Mouse (Mus musculus) myocyte (in vitro differentiated cells): Measurements from ENCODE around the gene Mrpl48. TPM values are rescaled to one million over a fixed set of nuclear protein-coding genes. Genes with fewer than 3 reads are reported as not detected.

Source experiments
- H3K27me3 ChIP-seq: one replicate; pipeline ENCODE4 v1.6.1; 2011; ENCODE audit not compliant: control insufficient read depth, insufficient read depth, insufficient read length
- H3K36me3 ChIP-seq: one replicate; pipeline ENCODE4 v1.6.1; 2011; ENCODE audit not compliant: control insufficient read depth, insufficient read depth
- H3K4me2 ChIP-seq: one replicate; pipeline ENCODE4 v1.6.1; 2011; ENCODE audit warnings: low read depth, control low read depth
- H3K4me3 ChIP-seq: one replicate; pipeline ENCODE4 v1.5.1; 2011; ENCODE audit warnings: mild to moderate bottlenecking, control low read depth, moderate library complexity
- H3K79me2 ChIP-seq: one replicate; pipeline ENCODE4 v1.6.1; 2011; ENCODE audit not compliant: control insufficient read depth, insufficient read depth
- H3ac ChIP-seq: one replicate; pipeline ENCODE4 v1.6.1; 2011; ENCODE audit not compliant: control insufficient read depth, insufficient read length
- CEBPB ChIP-seq: IDR thresholded peaks from 2 replicates; pipeline ENCODE4 v1.6.1; 2011; ENCODE audit warnings: mild to moderate bottlenecking, moderate library complexity; ENCODE audit not compliant: poor library complexity, insufficient read depth, severe bottlenecking
- E2F4 ChIP-seq: IDR thresholded peaks from one replicate; pipeline ENCODE4 v1.6.1; 2011; ENCODE audit warnings: mild to moderate bottlenecking, control low read depth, moderate library complexity; ENCODE audit not compliant: insufficient read depth
- MAX ChIP-seq: IDR thresholded peaks from one replicate; pipeline ENCODE4 v1.6.1; 2011; ENCODE audit warnings: low read depth, mild to moderate bottlenecking, control low read depth
- MYOD1 ChIP-seq, 3 experiments: IDR thresholded peaks; one replicate each; pipeline ENCODE4 v1.6.1; 2011; ENCODE audit warnings: control low read depth in 2 of 3, low read depth in 2 of 3, mild to moderate bottlenecking in 2 of 3, moderate library complexity in 1 of 3; ENCODE audit not compliant: insufficient read length in 2 of 3, control insufficient read depth in 1 of 3
- MYOG ChIP-seq, 3 experiments: IDR thresholded peaks; one replicate each; pipeline ENCODE4 v1.6.1; 2011; ENCODE audit warnings: control low read depth in 2 of 3, low read depth in 2 of 3, mild to moderate bottlenecking in 2 of 3; ENCODE audit not compliant: insufficient read length in 2 of 3, control insufficient read depth in 1 of 3, insufficient read depth in 1 of 3
- POLR2A ChIP-seq: IDR thresholded peaks from one replicate; pipeline ENCODE4 v1.6.1; 2011; ENCODE audit warnings: low read depth, mild to moderate bottlenecking, control low read depth, moderate library complexity; ENCODE audit not compliant: insufficient read length
- POLR2AphosphoS2 ChIP-seq: IDR thresholded peaks from one replicate; pipeline ENCODE4 v1.6.1; 2011; ENCODE audit warnings: low read depth, control low read depth; ENCODE audit not compliant: insufficient read length
- REST ChIP-seq: IDR thresholded peaks from one replicate; pipeline ENCODE4 v1.6.1; 2011; ENCODE audit warnings: mild to moderate bottlenecking, control low read depth, moderate library complexity; ENCODE audit not compliant: insufficient read depth, insufficient read length
- SRF ChIP-seq: IDR thresholded peaks from one replicate; pipeline ENCODE4 v1.6.1; 2011; ENCODE audit warnings: low read depth; ENCODE audit not compliant: control insufficient read depth, insufficient read length
- TCF12 ChIP-seq: IDR thresholded peaks from one replicate; pipeline ENCODE4 v1.6.1; 2011; ENCODE audit warnings: mild to moderate bottlenecking, control low read depth; ENCODE audit not compliant: poor library complexity, insufficient read depth, severe bottlenecking
- TCF3 ChIP-seq: IDR thresholded peaks from one replicate; pipeline ENCODE4 v1.6.1; 2011; ENCODE audit warnings: low read depth, control low read depth; ENCODE audit not compliant: insufficient read length
- USF1 ChIP-seq: IDR thresholded peaks from one replicate; pipeline ENCODE4 v1.6.1; 2011; ENCODE audit warnings: low read depth, mild to moderate bottlenecking, control low read depth, moderate library complexity
- polyA plus RNA-seq: library from polyadenylated mRNA; unstranded; fragments of >200 nt; fragmentation: generic; extraction: Trizol; gene quantifications from one replicate; pipeline ENCODE4 v1.2.1, GENCODE M21; 2012; ENCODE audit warnings: missing spikeins

Gene Mrpl48
- polyA plus RNA-seq, 1 experiment: 34.4 TPM

DNA sequence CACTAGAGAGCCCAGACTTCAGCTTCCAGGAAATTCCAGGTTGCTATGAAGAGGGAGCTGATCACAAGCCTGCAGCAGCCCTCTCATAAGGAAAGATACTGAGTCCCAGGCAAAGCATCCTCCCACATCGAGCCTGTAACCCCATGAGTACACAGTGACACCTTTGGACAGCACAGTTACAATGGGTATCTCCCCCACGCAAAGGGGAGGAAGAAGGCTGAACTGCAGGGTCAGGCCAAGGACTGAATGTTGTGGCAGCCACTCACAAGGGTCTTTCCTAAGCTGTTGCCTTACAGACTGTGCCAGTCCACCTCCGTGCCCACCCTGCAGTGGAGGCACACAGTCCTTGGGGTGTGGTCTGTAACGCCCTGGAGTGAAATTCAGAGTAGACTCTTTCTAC is 101.6 kb downstream of the Mrpl48 start:
- Histone ChIP-seq H3K79me2 (no peaks in the 10 kb centered on the region), H3K4me2 (no peak overlapping the region), H3ac (no peak overlapping the region), H3K4me3 (no peak overlapping the region), H3K36me3 (no peaks in the 10 kb centered on the region), H3K27me3 (no peaks in the 10 kb centered on the region)
- TF ChIP-seq MAX (no peak), TCF3 (no peak), MYOG (IDR thresholded peaks at IDR 0.05; ENCODE audit: control insufficient read depth in 1 of 3, insufficient read depth in 1 of 3, insufficient read length in 2 of 3, low read depth in 2 of 3) (no peak), TCF12 (no peak)

DNA sequence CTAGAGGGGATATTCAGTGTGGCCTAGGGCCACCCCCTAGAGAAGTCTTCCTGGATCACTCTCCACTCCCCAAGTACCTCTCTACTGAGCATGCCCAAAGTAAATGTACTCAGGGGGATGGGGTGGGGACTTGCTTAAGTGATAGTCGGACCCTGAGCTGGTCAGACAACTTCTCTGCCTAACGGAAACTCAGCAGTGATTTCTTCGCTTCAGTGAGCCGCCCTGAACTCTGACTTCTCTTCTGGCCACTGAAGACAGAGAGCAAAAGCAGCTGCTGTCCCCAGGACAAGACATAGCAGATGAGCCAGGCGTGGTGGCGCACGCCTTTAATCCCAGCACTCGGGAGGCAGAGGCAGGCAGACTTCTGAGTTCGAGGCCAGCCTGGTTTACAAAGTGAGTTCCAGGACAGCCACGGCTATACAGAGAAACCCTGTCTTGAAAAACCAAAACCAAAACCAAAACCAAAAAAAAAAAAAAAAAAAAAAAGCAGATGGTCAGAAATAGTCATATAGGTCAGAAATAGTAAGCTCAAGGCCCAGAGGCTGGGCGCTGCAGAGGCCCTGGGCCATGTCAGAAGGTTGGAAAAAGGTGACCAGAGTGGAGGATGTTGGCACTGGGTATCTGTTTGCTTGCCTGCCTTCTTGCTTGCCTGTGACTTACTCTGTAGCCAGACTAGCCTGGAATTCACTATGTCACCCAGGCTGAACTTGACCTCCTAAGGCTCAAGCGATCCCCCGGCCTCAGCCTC is 103.2 kb downstream of the Mrpl48 start:
- no peaks in the 10 kb centered on the region for H3K27me3 ChIP-seq
- H3K79me2 ChIP-seq: no peaks in the 10 kb centered on the region
- no peak overlapping the region for H3ac ChIP-seq
- no peak overlapping the region for H3K4me3 ChIP-seq
- H3K36me3 ChIP-seq: no peaks in the 10 kb centered on the region
- no peak overlapping the region for H3K4me2 ChIP-seq
- TF ChIP-seq MYOG (IDR thresholded peaks at IDR 0.05; ENCODE audit: control insufficient read depth in 1 of 3, insufficient read depth in 1 of 3, insufficient read length in 2 of 3, low read depth in 2 of 3) (no peak), E2F4 (no peak), USF1 (no peak), TCF12 (no peak), REST (no peak)

DNA sequence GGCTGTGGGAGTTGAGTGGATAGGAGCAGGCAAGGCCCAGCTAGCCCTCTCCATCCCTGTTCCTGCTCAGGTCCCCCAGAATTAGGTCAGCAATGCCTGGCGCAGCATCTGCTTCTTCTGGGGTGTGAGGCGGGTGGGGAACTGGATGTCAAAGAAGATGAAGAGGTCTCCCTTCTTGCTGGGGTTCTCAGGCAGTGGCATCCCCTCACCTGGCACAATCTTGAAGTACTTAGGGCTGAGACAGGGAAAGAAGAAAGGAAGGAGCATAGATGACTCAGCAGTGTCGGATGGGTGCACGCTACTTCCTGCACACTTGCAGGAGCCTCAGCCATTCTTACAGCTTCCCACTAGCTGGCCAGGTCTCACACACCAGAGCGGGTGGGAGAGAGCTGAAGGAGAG is 105.0 kb downstream of the Mrpl48 start:
- H3K4me3 ChIP-seq: no peak overlapping the region
- TF ChIP-seq POLR2AphosphoS2 (peak; percentile 45), TCF3 (no peak)
- no peaks in the 10 kb centered on the region for H3K36me3 ChIP-seq
- H3K79me2 ChIP-seq: no peaks in the 10 kb centered on the region
- H3K4me2 ChIP-seq: no peak overlapping the region
- H3K27me3 ChIP-seq: no peaks in the 10 kb centered on the region
- no peak overlapping the region for H3ac ChIP-seq

DNA sequence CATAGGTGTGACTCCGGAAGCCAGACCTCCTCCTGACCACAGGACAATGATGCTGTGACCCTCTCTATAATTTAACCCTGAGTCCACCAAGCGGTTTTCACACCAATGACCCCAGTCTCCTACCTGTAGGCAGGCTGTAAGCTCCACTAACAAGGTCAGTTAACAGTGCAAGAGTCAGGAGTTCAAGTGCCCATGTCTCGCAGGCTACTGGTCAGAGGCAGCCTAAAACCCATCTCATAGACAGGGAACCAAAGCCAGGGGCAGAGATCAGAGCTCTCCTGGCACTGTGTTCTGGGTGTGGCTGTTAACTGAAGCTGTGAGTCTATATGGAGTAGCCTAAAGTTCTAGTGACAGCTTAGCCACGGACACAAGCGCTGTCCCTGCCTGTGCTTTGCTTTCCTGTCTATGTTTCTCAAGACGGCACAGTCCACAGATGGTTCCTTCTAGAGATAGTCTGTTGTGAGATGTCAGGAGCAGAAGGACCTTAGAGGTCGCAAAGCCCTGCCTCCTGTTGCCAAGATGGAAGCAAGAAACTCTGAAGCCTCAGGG is 105.7 kb downstream of the Mrpl48 start:
- no peaks in the 10 kb centered on the region for H3K79me2 ChIP-seq
- no peak overlapping the region for H3K4me3 ChIP-seq
- TF ChIP-seq MYOD1 (IDR thresholded peaks at IDR 0.05; ENCODE audit: control insufficient read depth in 1 of 3, insufficient read length in 2 of 3, low read depth in 2 of 3) (no peak), SRF (no peak), POLR2AphosphoS2 (no peak), TCF3 (no peak), TCF12 (no peak), REST (no peak), MYOG (IDR thresholded peaks at IDR 0.05; ENCODE audit: control insufficient read depth in 1 of 3, insufficient read depth in 1 of 3, insufficient read length in 2 of 3, low read depth in 2 of 3) (no peak), USF1 (no peak), E2F4 (no peak), MAX (no peak), CEBPB (no peak), POLR2A (no peak)
- H3K4me2 ChIP-seq: no peak overlapping the region
- no peaks in the 10 kb centered on the region for H3K36me3 ChIP-seq
- H3ac ChIP-seq: no peak overlapping the region
- no peaks in the 10 kb centered on the region for H3K27me3 ChIP-seq

DNA sequence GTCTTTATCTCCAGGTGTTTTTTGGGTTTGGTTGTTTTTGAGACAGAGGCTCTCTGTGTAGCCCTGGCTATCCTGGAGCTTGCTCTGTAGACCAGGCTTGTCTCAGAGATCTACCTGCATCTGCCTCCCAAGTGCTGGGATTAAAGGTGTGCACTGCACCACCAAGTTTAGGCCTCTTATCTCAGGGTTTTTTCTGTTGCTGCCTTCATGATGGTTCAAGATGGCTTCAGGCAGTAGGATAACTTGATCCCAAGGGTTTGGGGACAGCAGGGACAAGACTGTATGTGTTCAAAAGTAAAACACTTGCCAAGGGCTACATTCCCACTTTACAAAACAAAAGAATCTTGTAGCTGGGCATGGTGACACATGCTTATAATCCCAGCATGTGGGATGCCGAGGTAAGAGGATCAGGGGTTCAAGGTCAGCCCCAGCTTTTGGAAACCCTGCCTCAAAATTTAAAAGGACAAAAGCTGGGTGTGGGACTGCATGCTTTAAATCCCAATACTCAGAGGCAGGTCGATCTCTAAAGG is 106.2 kb downstream of the Mrpl48 start:
- no peak for TF ChIP-seq MYOG (IDR thresholded peaks at IDR 0.05; ENCODE audit: control insufficient read depth in 1 of 3, insufficient read depth in 1 of 3, insufficient read length in 2 of 3, low read depth in 2 of 3)
- TF ChIP-seq POLR2A: no peak
- no peaks in the 10 kb centered on the region for H3K36me3 ChIP-seq
- H3K27me3 ChIP-seq: no peaks in the 10 kb centered on the region
- no peaks in the 10 kb centered on the region for H3K79me2 ChIP-seq
- no peak overlapping the region for H3K4me3 ChIP-seq
- no peak overlapping the region for H3ac ChIP-seq
- H3K4me2 ChIP-seq: no peak overlapping the region
